Mouse (Mus musculus): Measurements from ENCODE around the gene Sarnp.
A peak's percentile ranks its signal among the peaks of the same experiment; 100 is the strongest.

The Sarnp gene

DNA sequence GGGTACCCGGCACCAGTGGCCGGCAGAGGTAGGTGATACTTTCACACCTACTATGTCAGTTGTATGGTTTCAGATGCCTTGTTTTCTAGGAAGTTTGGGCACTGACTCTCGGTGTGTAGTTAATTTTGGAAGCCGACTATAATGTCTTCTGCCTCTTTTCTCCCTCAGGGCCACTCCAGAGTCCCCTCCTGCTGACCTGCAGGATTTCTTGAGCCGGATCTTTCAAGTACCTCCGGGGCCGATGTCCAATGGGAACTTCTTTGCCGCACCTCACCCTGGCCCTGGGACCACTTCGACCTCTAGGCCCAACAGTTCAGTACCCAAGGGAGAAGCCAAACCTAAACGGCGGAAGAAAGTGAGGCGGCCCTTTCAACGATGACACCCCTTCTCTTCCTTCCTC, at the start of gene Sarnp:
TSS of gene Sarnp (plus strand) at position 301 of the 400 bp plus-strand sequence.
- no peak for DNase-seq (ENCODE audit: low read depth, low spot score)

- no peak for DNase-seq (ENCODE audit: low read depth, low spot score)
These were observed 44.2 kb upstream of the Sarnp start for GRCm38 (mm10) chr10:128772895-128773294.

DNA sequence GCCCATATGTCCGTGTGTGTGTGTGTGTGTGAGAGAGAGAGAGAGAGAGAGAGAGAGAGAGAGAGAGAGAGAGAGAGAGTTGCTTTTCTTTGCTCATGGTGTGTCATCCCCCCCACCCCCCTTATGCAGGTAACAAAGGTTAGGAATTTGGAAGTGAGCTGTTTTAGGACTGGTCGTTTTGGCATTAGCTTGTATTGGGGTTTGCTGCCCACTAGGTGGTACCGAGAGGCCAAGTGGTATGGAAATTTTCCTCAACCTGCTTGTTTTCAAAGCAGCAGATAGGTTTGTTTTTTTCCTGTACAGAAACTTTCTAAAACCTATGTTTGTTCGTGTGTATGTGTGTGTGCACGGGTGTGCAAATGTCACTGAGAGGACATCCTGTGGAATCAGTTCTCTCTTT, 43.4 kb upstream of the Sarnp start:
- no peak for DNase-seq (ENCODE audit: low read depth, low spot score)

GRCm38 (mm10) chr10:128778441-128778840, 38.7 kb upstream of the Sarnp start:
- no peak for DNase-seq (ENCODE audit: low read depth, low spot score)

GRCm38 (mm10) chr10:128779011-128779795, 37.9 kb upstream of the Sarnp start:
- peak; percentile 91 for DNase-seq (ENCODE audit: low read depth, low spot score)

- DNase-seq (ENCODE audit: low read depth, low spot score), result no peak
These were observed 36.9 kb upstream of the Sarnp start for GRCm38 (mm10) chr10:128780200-128780599.

- no peak for DNase-seq (ENCODE audit: low read depth, low spot score)
These were observed 26.6 kb upstream of the Sarnp start, which contains the start of gene Mmp19 for GRCm38 (mm10) chr10:128790398-128791124. Gene Mmp19, plus strand, starts transcription at chr10:128790910.

DNA sequence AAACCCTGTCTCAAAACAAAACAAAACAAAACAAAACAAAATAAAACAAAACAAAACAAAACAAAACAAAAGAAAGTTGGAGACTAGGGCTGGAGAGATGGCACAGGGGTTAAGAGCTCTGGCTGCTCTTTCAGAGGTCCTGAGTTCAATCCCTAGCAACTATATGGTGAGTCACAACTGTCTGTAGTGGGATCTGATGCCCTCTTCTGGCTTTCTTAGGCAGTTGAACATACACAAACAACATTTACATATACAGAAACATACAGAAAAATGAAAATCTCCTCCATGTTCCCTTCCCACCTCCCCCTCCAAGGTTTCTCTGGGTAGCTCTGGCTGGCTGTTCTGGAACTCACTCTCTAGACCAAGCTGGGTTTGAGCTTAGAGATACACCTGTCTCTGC, 25.1 kb upstream of the Sarnp start:
- no peak for DNase-seq (ENCODE audit: low read depth, low spot score)

DNA sequence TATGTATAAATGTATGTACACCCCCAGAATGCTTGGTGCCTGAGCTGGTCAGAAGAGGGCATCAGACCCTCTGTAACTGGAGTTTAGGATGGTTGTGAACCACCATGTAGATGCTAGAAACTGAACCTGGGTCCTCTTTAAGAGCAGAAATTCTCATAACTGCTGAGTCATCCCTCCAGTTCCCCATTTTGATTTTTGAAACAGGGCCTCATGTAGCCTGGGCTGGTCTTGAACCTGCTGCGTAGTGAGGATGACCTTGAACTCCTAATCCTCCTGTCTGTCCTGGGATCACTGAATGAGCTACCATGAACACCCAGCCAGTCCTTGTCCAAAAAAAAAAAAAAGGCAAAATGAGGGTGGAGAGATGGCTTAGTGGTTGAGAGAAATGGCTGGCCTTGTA, 23.9 kb upstream of the Sarnp start:
- DNase-seq (ENCODE audit: low read depth, low spot score), result no peak

DNA sequence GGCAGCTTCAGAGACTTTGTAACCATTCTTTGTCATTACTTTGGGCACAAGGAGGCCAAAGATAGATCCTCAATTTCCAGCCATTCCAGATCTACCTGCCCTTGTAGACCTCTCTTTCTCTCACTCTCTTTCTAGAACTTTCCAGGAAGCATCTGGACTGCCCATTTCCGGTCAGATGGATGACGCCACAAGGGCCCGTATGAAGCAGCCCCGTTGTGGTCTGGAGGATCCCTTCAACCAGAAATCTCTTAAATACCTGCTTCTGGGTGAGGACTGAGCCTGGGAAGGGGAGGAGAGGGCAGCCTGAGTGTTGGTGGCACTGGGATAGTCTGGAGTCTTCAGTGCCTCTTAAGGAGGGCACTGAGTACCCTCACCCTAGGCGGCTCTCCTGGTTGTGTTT, 22.7 kb upstream of the Sarnp start:
- DNase-seq (ENCODE audit: low read depth, low spot score), result no peak

GRCm38 (mm10) chr10:128795581-128795980, 21.6 kb upstream of the Sarnp start:
- no peak for DNase-seq (ENCODE audit: low read depth, low spot score)

DNA sequence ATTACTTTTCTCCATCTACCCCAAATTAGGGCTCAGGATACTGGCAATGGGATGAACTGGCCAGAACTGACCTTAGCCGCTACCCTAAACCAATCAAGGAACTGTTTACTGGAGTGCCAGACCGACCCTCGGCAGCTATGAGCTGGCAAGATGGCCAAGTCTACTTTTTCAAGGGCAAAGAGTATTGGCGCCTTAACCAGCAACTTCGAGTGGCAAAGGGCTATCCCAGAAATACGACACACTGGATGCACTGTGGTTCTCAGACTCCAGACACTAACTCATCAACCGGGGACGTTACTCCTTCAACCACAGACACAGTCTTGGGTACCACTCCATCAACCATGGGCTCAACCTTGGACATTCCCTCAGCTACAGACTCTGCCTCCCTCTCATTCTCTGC, 18.5 kb upstream of the Sarnp start:
- DNase-seq (ENCODE audit: low read depth, low spot score), result no peak

GRCm38 (mm10) chr10:128801981-128802495, 15.1 kb upstream of the Sarnp start:
- no peak for DNase-seq (ENCODE audit: low read depth, low spot score)

DNA sequence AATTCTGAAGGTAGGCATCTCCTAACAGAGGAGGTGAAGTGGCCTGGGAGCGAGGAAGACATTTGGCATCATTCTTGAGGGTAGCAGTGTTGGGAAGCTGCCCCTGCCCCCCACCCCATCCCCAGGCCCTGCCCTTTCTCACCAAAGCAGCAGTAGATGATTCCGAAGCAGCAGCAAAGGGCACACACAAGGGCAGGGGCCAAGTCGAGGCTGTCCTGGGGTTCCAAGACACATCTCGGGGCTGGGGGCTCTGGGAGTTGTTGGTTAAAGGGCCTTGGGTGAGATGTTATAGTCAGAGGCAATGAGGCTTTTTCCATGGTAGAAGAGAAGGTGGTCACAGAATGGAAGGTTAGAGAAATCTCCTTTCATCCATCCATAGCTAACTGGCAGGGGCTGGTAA, 14.2 kb upstream of the Sarnp start:
- no peak for DNase-seq (ENCODE audit: low read depth, low spot score)

DNA sequence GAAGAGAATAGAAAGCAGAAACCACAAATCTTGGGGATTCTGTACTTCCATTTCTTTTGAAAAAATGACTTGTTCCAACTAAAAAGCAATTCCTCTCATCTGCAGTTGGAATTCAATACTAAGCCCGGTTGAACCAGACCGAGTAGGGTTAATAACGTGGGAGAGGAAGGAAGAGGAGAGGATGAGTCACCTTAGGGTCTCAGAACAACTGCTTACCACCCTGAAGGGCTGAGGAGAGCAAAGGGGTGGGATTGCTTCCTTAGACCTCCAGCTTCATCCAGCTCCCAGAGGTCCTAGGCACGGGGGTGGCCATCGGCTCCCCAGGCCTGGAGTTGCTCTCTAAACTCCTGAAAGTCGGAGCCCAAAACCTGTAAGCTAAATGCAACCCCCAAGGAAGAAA, 13.8 kb upstream of the Sarnp start:
- no peak for DNase-seq (ENCODE audit: low read depth, low spot score)

GRCm38 (mm10) chr10:128803771-128804270, 13.3 kb upstream of the Sarnp start, which contains the start of gene Dnajc14:
Gene Dnajc14, plus strand, starts transcription at chr10:128804062.
- peak; percentile 50 for DNase-seq (ENCODE audit: low read depth, low spot score)

- peak; percentile 52 for DNase-seq (ENCODE audit: low read depth, low spot score)
These were observed 12.7 kb upstream of the Sarnp start, which contains the start of gene Tmem198b for GRCm38 (mm10) chr10:128804271-128805091. Gene Tmem198b, minus strand, starts transcription at chr10:128804370.

- peak; percentile 95 for DNase-seq (ENCODE audit: low read depth, low spot score)
These were observed 11.8 kb upstream of the Sarnp start for GRCm38 (mm10) chr10:128805092-128806000.

DNA sequence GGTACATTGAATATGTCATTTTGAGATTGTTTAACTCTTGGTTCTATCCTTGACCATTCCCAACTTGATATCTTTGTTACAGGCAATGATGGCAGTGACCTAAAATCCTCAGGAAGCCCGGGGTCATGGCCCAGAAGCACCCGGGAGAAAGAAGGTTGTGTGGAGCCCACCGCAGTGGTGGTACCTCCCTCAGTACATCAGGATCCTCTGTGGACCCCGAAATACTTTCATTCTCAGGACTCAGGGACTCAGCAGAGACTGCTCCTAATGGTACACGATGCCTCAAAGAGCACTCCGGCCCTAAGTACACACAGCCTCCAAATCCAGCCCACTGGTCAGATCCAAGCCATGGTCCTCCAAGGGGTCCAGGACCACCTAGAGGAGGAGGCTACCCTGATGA, 11.0 kb upstream of the Sarnp start:
- no peak for DNase-seq (ENCODE audit: low read depth, low spot score)

GRCm38 (mm10) chr10:128807018-128807417, 10.1 kb upstream of the Sarnp start:
- no peak for DNase-seq (ENCODE audit: low read depth, low spot score)

Measured in skeletal muscle tissue, adult 2 months (tissue).